Comparison of ENCODE assay signal across 25 mouse cellular contexts in genomic region chr1:110909218-110909617, GRCm38 (mm10).
A peak's percentile ranks its signal among the peaks of the same experiment; 100 is the strongest.
DNase-seq lines count a peak whose midpoint lies in the region; ATAC-seq and TF ChIP-seq lines count a peak whose summit lies in the region.
"Had no signal": no experiment of that assay in that cellular context is flagged by ENCODE, and none has a peak within 500 bp of the region (broad histone marks: within the 10 kb centered on the region; RNA-seq: fewer than 3 reads in every experiment).

No protein-coding gene starts in this region.

- peak; percentile 75 to 86; a peak in 3 of 4 replicates for TF ChIP-seq EP300 in MEL (IDR thresholded peaks at IDR 0.05; ENCODE audit: low read depth in 1 of 2, low read length in 2 of 2)

- no peaks in the 10 kb centered on the region for H3K9me3 ChIP-seq in MEL (replicated peaks; ENCODE audit: insufficient read depth, low read length)
- no peaks in the 10 kb centered on the region for H3K9me3 ChIP-seq in hindbrain, postnatal 0 days (ENCODE audit: low read length)

- DNase-seq in A20 (ENCODE audit: low read depth, low spot score) (peak; percentile 42), MEL (ENCODE audit: low read depth, low spot score) (peak; percentile 86), MEL-GATA-1-ER (ENCODE audit: extremely low read depth, low read depth) (peak; percentile 91)
- DNase-seq in adrenal gland, postnatal 4 days (ENCODE audit: low spot score in 2 of 2), result no peak
- no peak for DNase-seq in hindbrain, postnatal 0 days (ENCODE audit: low spot score)
- no peak for DNase-seq in left cerebral cortex, adult 11 months (ENCODE audit: low spot score)
- DNase-seq: adrenal gland, adult 2 months; adrenal gland, adult 8-10 months; adrenal gland, postnatal 10 days; adrenal gland, postnatal 14 days; adrenal gland, postnatal 25 days; adrenal gland, postnatal 36 days; B cell, adult 2 months; cerebellum, adult 11 months; cerebellum, adult 11-12 months; cerebellum, adult 18-20 months; cerebellum, adult 2 months; cerebellum, adult 8-10 months; cerebellum, adult 9-10 months; cerebellum, adult 9-11 months had no signal

- peaks cover 0 to 12% of the 10 kb centered on the region in 2 experiments; a peak in 2 of 4 replicates for H3K36me3 ChIP-seq in MEL (ENCODE audit: control insufficient read depth in 1 of 2, insufficient read depth in 2 of 2, low read length in 2 of 2)
- no peaks in the 10 kb centered on the region for H3K36me3 ChIP-seq in hindbrain, postnatal 0 days (ENCODE audit: insufficient read depth, low read length)
- H3K36me3 ChIP-seq: G1E had no signal

- no peaks in the 10 kb centered on the region for H3K27me3 ChIP-seq in MEL (ENCODE audit: control insufficient read depth in 1 of 2, insufficient read depth in 2 of 2, low read length in 2 of 2)
- no peaks in the 10 kb centered on the region for H3K27me3 ChIP-seq in hindbrain, postnatal 0 days (ENCODE audit: insufficient read depth, low read length)
- H3K27me3 ChIP-seq: CH12.LX, Patski had no signal

- H3K27ac ChIP-seq in MEL (ENCODE audit: control insufficient read depth, low read depth, low read length), result peak overlapping the region; percentile 89
- H3K27ac ChIP-seq in hindbrain, postnatal 0 days, result no peak overlapping the region

- WGBS in hindbrain, postnatal 0 days, result 74% methylated on average over 1 of the region's 1 CpGs

- H3K4me2 ChIP-seq in hindbrain, postnatal 0 days (ENCODE audit: low read depth, low read length), result no peak overlapping the region

- peak overlapping the region in 1 of 2 experiments; percentile 15; a peak in 1 of 4 replicates for H3K4me3 ChIP-seq in MEL (ENCODE audit: control insufficient read depth in 1 of 2, insufficient read depth in 1 of 2, low read depth in 2 of 2, low read length in 2 of 2)
- H3K4me3 ChIP-seq in hindbrain, postnatal 0 days (ENCODE audit: low read length), result no peak overlapping the region

- H3K79me2 ChIP-seq in MEL (ENCODE audit: control insufficient read depth, insufficient read depth, low read length, poor library complexity), result no peaks in the 10 kb centered on the region

- ATAC-seq in hindbrain, postnatal 0 days, result no peak
- ATAC-seq: activated CD4-positive, CD25-positive, alpha-beta regulatory T cell, adult 4 months; CD4-positive, CD25-positive, alpha-beta regulatory T cell, adult 4 months; Patski had no signal

- H3K9ac ChIP-seq in MEL (ENCODE audit: control insufficient read depth, low read depth, low read length, poor library complexity, severe bottlenecking), result no peak overlapping the region
- no peak overlapping the region for H3K9ac ChIP-seq in hindbrain, postnatal 0 days (replicated peaks; ENCODE audit: low read length)

- no peak for TF ChIP-seq POLR2A in MEL (IDR thresholded peaks at IDR 0.05; ENCODE audit: control insufficient read depth in 1 of 2, insufficient read depth in 1 of 2, low read depth in 1 of 2, low read length in 2 of 2, poor library complexity in 1 of 2)

- TF ChIP-seq RAD21 in MEL (IDR thresholded peaks at IDR 0.05; ENCODE audit: low read depth, low read length), result no peak

- H3K4me1 ChIP-seq in MEL (ENCODE audit: control insufficient read depth in 1 of 2, insufficient read depth in 2 of 2, low read length in 2 of 2), result peaks cover 3 to 8% of the 10 kb centered on the region in 2 experiments
- no peaks in the 10 kb centered on the region for H3K4me1 ChIP-seq in hindbrain, postnatal 0 days (ENCODE audit: insufficient read depth, low read length)

- TF ChIP-seq CTCF in MEL (IDR thresholded peaks at IDR 0.05 in 2 of 3, conservative IDR thresholded peaks at IDR 0.05 in 1 of 3; ENCODE audit: control insufficient read depth in 1 of 3, insufficient read depth in 1 of 3, low read depth in 2 of 3, low read length in 3 of 3, poor library complexity in 1 of 3, severe bottlenecking in 1 of 3), result no peak
- TF ChIP-seq CTCF in hindbrain, postnatal 0 days (IDR thresholded peaks at IDR 0.05; ENCODE audit: low read depth), result no peak

TF ChIP-seq in MEL, 35 proteins besides CTCF, POLR2A, EP300 and RAD21:
- peak; percentile 37; the same call in 1 of the 2 replicates for TF ChIP-seq ELF1 (IDR thresholded peaks at IDR 0.05; ENCODE audit: low read depth, low read length)
- TF ChIP-seq KAT2A (conservative IDR thresholded peaks at IDR 0.05; ENCODE audit: low read depth, low read length), result no peak
- no peak for TF ChIP-seq POLR2AphosphoS5 (IDR thresholded peaks at IDR 0.05; ENCODE audit: borderline replicate concordance, low read depth, low read length)
- 0 out of 2 replicates have a peak, but pooled peaks have one; percentile 46 for TF ChIP-seq RCOR1 (IDR thresholded peaks at IDR 0.05; ENCODE audit: low read depth, low read length)
- 0 out of 2 replicates have a peak, but pooled peaks have one; percentile 46 for TF ChIP-seq ZNF384 (IDR thresholded peaks at IDR 0.05; ENCODE audit: low read depth, low read length)
- peak; percentile 50 for TF ChIP-seq SIN3A (IDR thresholded peaks at IDR 0.05; ENCODE audit: low read length)
- no peak for TF ChIP-seq NELFE (IDR thresholded peaks at IDR 0.05; ENCODE audit: low read depth, low read length)
- peak; percentile 49; the same call in 1 of the 2 replicates for TF ChIP-seq TCF12 (IDR thresholded peaks at IDR 0.05; ENCODE audit: low read depth, low read length)
- peak; percentile 65; the same call in 1 of the 2 replicates for TF ChIP-seq ETS1 (IDR thresholded peaks at IDR 0.05; ENCODE audit: low read depth, low read length)
- no peak for TF ChIP-seq SMC3 (IDR thresholded peaks at IDR 0.05; ENCODE audit: low read depth, low read length)
- TF ChIP-seq GATA1 (IDR thresholded peaks at IDR 0.05; ENCODE audit: low read depth, low read length), result peak; percentile 32
- TF ChIP-seq MYB (IDR thresholded peaks at IDR 0.05; ENCODE audit: low read depth, low read length), result peak; percentile 47; the same call in 1 of the 2 replicates

Comparison
In these comparisons a context has a peak if more than half of its experiments do, and no peak if none do; other contexts are left out.
1. DNase-seq: peak in A20 (single experiment), MEL (single experiment) and MEL-GATA-1-ER (single experiment); none in adrenal gland, postnatal 4 days (0 of 2), hindbrain, postnatal 0 days (single experiment) and left cerebral cortex, adult 11 months (single experiment).